Mouse (Mus musculus): ENCODE data around the gene Rgs3.

Gene Rgs3

DNA sequence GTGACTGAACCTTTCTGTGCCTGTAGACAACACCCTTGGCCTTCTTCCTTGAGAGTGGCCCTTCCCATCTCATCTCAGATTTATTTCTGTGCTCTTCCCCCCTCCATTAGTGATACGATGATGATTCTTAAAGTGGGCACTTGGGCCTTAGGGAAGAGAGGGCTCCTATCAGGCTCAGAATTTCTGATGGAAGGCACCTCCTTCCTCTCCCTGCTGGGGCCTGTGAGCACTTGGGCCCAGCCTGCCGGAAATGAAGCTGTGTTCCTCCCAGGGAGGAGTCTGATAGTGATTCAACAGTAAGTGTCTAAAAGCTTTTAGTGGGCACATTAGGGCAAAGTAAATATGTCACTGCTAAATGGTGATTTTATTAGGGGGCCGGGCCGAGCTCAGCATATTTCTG lies 67.7 kb downstream of the Rgs3 start:
- DNase-seq (ENCODE audit: low spot score), result no peak

DNA sequence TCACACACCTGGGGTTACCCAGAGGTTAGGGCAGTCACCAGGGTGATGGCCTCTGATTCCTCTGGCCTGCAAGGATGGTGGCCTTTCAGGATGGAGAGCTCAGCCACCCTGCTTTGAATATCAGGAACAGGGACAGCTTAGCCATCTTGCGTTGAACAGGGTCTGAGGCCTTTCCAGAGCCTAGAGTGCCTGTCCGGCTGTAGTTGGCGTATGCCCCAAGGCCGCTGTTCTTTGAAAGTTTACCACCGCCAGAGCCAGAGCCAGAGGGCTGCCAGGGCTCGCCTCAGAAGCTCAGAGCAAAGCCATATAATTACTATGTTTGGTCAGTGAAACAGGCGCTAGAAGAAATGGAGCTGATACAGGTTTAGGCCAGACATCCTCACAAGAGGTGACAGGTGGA lies 68.9 kb downstream of the Rgs3 start:
- no peak for DNase-seq (ENCODE audit: low spot score)

DNA sequence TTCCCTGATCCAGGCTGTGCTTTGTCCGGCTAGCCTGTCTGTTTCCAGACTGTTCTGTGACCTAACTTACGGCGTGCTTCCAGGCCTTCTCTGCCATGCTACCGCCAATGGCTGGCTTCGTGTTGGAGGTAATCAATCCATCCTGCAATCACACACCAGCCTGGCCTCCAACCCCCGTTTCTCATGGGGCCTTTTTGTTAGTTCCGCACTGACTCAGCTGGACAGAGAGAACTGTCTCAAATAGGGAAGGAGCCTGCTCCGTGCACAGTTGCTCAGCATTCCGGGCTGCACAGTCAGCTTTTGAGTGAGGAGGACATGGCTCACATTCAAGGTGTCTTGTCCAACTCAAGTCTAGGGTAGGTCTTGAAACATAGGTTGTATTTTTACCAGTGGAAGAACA lies 69.8 kb downstream of the Rgs3 start:
- no peak for DNase-seq (ENCODE audit: low spot score)

GRCm38 (mm10) chr4:62629905-62630304 lies 70.3 kb downstream of the Rgs3 start:
- no peak for DNase-seq (ENCODE audit: low spot score)

GRCm38 (mm10) chr4:62633243-62633642 lies 73.6 kb downstream of the Rgs3 start:
- no peak for DNase-seq (ENCODE audit: low spot score)

GRCm38 (mm10) chr4:62634054-62634591 lies 74.5 kb downstream of the Rgs3 start:
- no peak for DNase-seq (ENCODE audit: low spot score)

- DNase-seq (ENCODE audit: low spot score), result no peak
Observed at GRCm38 (mm10) chr4:62634840-62635239, 75.2 kb downstream of the Rgs3 start.

DNA sequence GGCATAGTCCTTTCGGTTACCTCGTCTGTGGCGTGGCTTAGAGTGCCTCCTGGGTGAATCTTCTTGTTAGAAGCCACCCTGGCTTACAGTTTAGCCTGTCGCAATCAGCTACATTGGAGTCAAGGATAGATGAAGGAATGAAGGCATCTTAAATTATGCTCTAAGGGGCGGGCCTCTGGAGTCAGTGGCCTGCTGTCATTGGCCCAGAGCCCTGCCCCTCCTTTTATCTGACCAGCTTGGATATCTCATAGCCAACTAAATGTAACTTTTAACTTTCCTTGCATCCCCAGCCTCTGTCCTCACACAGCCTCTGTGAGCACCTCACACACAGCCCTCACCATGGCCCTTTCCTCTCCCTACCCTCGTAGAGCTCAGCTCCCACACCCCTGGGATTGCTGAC lies 76.4 kb downstream of the Rgs3 start:
- no peak for DNase-seq (ENCODE audit: low spot score)

DNA sequence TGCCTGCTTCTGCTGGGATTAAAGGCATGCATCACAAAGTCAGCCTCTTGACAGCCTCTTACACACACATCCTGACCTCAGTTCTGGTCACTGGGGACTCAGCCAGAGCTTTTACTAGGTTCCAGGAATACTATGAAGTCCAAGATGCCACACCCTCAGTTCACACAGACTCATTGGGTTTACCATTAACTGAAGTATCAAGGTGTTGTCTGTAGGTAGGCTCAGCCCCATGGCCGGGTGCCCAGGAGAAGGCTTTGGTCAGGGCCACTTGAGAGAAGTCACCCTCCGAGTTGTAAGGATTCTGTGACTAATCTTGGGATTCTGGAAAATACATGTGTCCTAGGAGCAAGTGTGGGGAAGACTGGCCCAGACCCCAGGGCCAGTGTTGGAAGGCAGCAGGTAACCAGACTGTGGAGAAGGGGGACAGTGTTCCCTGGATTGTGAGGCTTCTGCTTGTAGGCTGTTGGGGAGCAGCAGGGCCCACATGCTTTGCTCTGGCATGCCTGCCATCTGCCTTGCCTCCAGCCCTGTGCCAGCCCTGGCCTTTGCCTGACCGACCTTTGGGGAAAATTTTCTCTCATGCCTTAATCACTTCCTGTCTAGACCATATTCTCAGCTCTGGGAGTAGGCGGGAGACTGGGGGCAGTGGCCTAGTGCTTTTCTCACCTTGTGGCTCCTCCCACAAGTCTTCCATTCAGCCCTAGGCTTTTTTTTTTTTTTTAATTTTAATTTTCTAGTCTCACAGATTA lies 78.4 kb downstream of the Rgs3 start:
- no peak for DNase-seq (ENCODE audit: low spot score)

- no peak for DNase-seq (ENCODE audit: low spot score)
Observed at GRCm38 (mm10) chr4:62640496-62641229, 81.0 kb downstream of the Rgs3 start.

GRCm38 (mm10) chr4:62641230-62641589 lies 81.6 kb downstream of the Rgs3 start:
- no peak for DNase-seq (ENCODE audit: low spot score)

DNA sequence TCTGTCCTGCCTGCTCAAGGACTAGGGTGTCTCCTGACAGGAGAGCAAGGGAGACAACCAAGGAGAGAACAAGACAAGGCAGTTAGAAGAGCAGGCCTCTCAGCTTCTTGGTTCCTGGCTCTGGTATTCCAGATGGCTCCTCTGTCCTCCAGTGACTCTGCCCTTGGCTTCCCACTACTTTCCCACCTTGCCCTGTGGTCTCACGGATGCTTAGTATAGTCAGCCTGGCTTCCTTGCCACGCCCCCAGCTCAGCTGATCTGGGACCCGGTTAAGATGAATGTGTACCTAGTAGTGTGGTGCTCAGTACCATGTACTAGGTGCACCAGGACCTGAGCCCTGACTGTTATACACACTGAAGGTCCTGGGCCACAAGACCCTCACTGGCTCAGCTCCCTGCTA lies 82.0 kb downstream of the Rgs3 start:
- DNase-seq (ENCODE audit: low spot score), result no peak

GRCm38 (mm10) chr4:62643401-62643800 lies 83.8 kb downstream of the Rgs3 start:
- no peak for DNase-seq (ENCODE audit: low spot score)

DNA sequence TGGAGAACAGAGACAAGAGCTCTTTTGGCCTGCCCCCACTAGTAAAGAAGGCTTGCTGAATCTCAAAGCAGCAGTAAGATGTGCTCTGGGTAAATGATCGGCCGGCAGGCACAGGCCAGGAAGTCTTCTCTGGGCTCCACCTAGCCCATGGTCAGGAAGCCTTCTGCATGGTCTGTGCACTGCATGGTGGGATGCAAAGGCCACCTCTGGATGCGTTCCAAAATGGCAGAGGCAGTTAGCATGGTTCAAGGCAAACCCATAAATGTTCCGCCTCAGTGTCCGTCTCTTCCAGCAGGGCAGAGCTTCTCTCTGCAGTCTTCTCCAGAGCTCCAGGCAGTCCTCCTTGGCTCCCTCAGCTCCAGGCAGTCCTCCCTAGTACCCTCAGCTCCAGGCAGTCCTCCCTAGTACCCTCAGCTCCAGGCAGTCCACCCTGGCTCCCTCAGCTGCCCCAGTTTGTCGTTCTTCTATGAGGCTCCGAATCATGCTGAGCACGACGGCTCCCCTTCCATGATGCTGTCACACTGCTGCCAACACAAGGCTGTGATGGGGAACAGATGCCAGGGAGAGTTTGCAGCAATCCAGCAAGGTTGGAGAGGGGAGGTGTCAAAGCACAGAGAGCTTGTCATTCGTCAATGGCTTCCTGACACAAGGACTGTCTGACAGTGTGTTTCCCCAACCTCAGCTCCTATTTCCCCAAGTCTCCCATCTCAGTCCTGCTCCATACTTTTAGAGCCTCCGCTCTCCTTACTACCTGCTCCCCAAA lies 84.6 kb downstream of the Rgs3 start:
- no peak for DNase-seq (ENCODE audit: low spot score)

DNA sequence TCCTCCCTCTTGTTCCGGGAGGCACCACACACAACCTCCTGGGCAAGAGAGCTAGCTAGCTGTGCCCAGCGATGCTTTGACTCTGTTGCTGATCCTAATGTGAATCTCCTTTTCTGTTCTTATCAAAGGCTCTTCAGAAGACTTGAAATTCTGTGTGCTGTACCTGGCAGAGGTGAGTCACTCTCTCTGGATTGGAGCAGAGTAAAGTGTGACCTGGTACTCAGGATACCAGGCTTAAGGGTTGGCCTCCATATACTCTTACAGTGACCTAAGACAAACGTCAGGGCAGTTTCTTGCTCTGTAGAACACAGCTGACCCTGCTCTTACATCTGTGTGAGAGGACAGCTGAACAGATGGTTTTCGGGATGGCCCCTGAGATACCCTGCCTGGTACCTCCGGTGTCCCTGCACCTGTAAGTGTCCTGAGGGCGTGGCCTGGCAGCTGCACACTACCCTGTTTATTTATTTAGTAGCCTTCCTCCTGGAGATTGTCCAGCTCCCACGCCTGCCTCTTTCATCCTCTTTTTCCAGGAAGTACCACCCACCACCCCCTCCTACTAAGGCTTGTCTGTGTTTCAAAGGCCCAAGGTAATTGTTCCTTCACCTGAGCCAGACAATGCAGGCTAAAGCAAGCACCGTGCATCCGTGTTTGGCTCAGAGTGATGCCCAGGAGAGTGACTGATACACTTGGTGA lies 87.1 kb downstream of the Rgs3 start:
- no peak for DNase-seq (ENCODE audit: low spot score)

GRCm38 (mm10) chr4:62648848-62649247 lies 89.2 kb downstream of the Rgs3 start:
- DNase-seq (ENCODE audit: low spot score), result no peak

DNA sequence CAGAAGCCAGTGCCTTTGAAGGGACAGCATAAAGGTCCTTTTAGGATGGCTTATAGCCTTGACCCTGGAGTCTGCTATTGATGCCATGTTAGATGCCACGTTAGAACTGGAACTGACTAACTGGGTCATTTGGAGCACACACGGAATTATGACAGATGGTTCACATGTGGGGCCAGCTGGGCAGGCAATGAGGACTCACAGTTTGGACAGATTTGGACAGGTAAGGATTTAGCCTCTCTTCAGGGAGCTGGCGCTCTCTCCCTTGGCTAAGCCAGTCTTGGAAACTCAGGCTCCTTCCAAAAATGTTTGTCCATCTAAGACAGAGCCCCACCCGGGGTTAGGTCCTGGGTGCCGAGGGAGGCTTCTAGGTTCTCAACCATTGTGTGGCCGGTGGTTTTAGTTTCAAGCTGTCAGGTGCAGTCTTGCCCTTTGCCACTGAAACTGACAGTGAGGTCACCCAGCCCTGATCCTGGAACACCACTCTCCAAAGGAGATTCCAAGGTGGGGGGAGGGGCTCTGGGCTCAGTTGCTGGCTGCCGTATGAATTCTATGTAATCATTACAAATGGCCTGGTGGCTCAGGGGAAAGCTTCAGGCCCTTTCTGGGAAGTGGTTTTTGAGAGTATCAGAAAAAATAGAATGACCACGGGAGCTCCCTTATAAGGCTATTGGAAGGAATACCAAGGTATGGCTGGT lies 90.0 kb downstream of the Rgs3 start:
- no peak for DNase-seq (ENCODE audit: low spot score)

DNA sequence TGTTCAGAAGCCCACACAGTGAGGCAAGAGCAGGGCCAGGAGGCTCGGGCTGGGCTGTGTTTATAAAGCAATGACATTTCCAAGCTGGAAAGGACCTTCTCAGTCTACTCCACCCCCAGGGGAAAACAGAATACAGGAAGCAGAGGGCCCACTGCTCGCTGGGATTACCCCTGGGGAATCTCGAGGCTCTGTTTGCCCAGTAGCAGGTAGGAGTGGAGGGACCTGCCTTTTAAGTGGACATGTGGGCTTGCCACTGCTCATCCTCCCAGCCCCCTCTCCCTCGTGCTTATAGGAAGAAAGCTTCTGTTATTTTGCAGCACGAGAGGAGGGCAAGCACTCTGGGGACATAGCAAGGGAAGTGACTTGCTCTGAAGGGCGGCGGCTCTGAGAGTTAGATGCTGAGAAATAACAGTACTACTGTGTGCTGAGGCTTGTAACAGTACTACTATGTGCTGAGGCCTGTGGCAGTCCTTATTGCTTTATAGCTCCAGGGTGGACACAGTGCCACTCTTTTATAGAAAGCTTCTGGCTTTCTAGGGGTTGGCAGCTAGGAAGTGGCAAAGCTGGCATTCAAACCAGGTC lies 91.6 kb downstream of the Rgs3 start:
- DNase-seq (ENCODE audit: low spot score), result no peak

- DNase-seq (ENCODE audit: low spot score), result no peak
Observed at GRCm38 (mm10) chr4:62652215-62652614, 92.6 kb downstream of the Rgs3 start.

DNA sequence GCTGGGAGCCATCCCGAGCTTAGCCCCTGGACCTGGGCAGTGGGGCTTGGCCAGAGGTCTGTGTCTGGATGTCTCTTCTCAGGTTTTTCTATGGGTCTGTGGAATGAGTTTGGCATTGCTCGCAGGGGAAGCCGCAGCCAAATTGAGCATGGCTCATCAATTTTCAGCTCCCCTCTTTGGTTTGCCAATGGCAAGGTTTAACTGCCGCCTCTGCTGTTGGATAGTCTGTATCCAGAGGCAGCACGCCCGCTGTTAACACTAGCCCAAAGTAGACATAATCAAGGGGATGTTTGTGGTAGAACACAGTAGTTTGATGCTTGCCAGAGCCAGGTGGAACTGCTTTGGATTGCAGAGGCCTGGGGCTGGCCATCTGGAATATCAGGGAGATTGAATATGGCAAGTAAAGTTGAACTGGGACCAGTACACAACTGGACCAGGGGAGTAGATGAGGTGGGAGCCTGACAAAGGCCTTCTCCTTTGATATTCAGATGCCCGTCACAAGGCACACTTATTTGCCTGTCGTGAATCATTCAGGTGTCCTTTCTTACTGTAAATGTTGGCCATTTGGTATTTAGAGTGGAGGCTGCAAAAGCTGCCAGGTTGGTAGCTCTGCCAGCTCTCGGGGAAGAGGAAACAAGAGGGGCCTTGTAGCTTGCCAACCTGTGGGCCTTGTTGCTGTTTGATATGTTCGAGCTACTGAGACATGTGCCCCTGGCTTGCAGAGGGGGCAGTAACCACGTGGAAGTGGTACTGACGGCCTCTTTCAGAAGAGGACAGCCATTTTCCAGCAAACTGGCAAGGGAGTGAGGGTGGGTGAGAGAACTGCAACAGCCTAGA lies 93.5 kb downstream of the Rgs3 start:
- DNase-seq (ENCODE audit: low spot score), result no peak
